Mouse (Mus musculus): ENCODE data around the gene Adamts17. TPM values are rescaled to one million over a fixed set of nuclear protein-coding genes. Genes with fewer than 3 reads are reported as not detected.

The Adamts17 gene
- polyA plus RNA-seq, 1 experiment from 2014 or later: 5.2 TPM

DNA sequence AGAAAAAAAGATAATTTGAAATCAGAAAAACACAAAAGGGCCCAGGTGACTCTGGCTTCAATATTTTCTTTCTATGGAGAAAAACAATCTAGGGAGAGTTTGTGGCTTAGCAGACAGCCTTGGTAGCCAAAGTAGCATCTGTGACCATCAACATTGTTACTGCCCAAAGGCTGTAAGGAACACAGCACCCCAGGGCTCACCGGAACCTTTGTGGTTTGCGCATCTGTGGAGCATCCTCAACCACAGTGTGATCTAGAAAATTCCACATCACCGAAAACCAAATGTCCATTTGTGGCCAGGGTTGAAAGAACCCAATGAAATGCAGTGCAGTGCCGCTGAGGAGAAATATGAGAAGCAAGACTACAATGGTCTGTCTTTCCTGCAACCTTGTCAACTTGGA is 27.2 kb upstream of the Adamts17 start:
- Histone ChIP-seq H3K9ac (no peak overlapping the region), H3K9me3 (no peaks in the 10 kb centered on the region), H3K27me3 (replicated peaks) (no peaks in the 10 kb centered on the region), H3K4me1 (no peaks in the 10 kb centered on the region), H3K27ac (replicated peaks) (no peak overlapping the region), H3K36me3 (no peaks in the 10 kb centered on the region), H3K4me2 (no peak overlapping the region), H3K4me3 (no peak overlapping the region)
- WGBS: 87% methylated on average over 4 of the region's 4 CpGs
- ATAC-seq (ENCODE audit: extremely low read depth, insufficient number of reproducible peaks, low FRiP score, low TSS enrichment): no peak

DNA sequence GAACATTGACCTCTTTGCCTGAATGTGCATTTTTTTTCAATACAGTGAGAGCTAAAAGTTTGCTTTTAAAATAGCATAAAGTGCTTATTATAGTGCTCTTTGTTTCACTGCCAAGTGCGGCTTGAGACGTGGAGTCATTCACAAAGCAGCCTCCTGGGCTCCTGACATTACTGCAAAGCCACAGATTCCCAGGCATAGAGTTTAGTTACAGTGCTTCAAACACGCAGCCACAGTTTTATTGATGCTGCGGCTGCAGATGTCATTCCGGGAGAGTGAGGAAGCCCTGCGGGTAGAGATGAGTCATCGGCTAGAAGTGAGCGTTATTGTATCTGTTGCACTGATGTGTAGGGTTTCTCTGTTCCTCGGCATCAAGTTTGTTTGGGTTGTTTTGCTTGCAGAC is 26.8 kb upstream of the Adamts17 start:
- Histone ChIP-seq H3K27me3 (replicated peaks) (no peaks in the 10 kb centered on the region), H3K27ac (replicated peaks) (no peak overlapping the region), H3K36me3 (no peaks in the 10 kb centered on the region), H3K4me3 (no peak overlapping the region), H3K4me1 (no peaks in the 10 kb centered on the region), H3K9ac (no peak overlapping the region), H3K9me3 (no peaks in the 10 kb centered on the region), H3K4me2 (no peak overlapping the region)
- WGBS: 61% methylated on average over 9 of the region's 9 CpGs
- no peak for ATAC-seq (ENCODE audit: extremely low read depth, insufficient number of reproducible peaks, low FRiP score, low TSS enrichment)

DNA sequence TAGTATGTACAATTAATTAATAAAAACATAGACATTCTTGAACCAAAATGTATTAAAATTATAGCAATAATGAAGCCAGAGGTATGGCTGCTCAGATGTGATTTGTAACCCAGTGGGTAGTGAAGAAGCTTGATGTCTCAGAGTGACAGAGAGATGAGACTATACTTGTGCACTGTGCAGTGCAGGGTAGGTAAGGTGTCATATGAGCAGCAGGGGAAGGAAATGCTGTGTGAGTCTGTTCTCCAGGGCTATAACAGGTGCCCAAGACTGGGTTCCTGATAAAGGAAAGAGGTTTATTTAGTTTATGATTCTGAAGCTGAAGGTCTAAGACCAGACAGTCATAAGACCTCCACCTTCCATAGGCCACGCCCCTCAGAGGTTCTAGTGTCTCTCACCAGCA is 26.4 kb upstream of the Adamts17 start:
- H3K9me3 ChIP-seq: no peaks in the 10 kb centered on the region
- no peak overlapping the region for H3K4me3 ChIP-seq
- H3K36me3 ChIP-seq: no peaks in the 10 kb centered on the region
- no peaks in the 10 kb centered on the region for H3K4me1 ChIP-seq
- no peak overlapping the region for H3K4me2 ChIP-seq
- H3K9ac ChIP-seq: no peak overlapping the region
- no peak overlapping the region for H3K27ac ChIP-seq (replicated peaks)
- ATAC-seq (ENCODE audit: extremely low read depth, insufficient number of reproducible peaks, low FRiP score, low TSS enrichment): no peak
- H3K27me3 ChIP-seq (replicated peaks): no peaks in the 10 kb centered on the region
- 88% methylated on average over 1 of the region's 1 CpGs for WGBS

DNA sequence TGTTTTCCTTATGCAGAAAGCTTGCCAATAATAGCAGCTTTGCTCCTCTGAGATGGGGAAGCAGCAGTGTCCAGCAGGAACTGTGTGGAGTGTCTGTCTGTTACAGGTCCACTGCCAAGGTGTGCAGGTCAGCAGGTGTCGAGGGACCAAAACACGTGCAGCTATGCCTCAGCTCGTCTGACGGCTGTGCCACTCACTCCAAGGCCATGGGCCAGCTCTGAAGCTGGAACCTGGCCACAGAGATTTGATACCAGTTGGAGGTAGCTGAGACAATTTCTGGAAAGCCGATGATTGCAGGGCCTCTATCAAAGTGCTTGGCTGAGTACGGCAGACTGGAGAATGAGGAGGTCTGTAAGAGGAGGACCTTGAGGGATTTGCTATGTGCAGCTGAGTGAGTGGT is 24.0 kb upstream of the Adamts17 start:
- ATAC-seq (ENCODE audit: extremely low read depth, insufficient number of reproducible peaks, low FRiP score, low TSS enrichment): no peak
- H3K9me3 ChIP-seq: no peaks in the 10 kb centered on the region
- H3K9ac ChIP-seq: no peak overlapping the region
- no peaks in the 10 kb centered on the region for H3K4me1 ChIP-seq
- H3K4me3 ChIP-seq: no peak overlapping the region
- H3K27ac ChIP-seq (replicated peaks): no peak overlapping the region
- H3K27me3 ChIP-seq (replicated peaks): no peaks in the 10 kb centered on the region
- H3K36me3 ChIP-seq: no peaks in the 10 kb centered on the region
- H3K4me2 ChIP-seq: no peak overlapping the region
- WGBS: 72% methylated on average over 6 of the region's 6 CpGs

- H3K9ac ChIP-seq: no peak overlapping the region
- H3K4me2 ChIP-seq: no peak overlapping the region
- ATAC-seq (ENCODE audit: extremely low read depth, insufficient number of reproducible peaks, low FRiP score, low TSS enrichment): no peak
- no peaks in the 10 kb centered on the region for H3K9me3 ChIP-seq
- 29% methylated on average over 6 of the region's 6 CpGs for WGBS
- no peak overlapping the region for H3K4me3 ChIP-seq
- no peaks in the 10 kb centered on the region for H3K27me3 ChIP-seq (replicated peaks)
- H3K36me3 ChIP-seq: no peaks in the 10 kb centered on the region
- no peaks in the 10 kb centered on the region for H3K4me1 ChIP-seq
- no peak overlapping the region for H3K27ac ChIP-seq (replicated peaks)
These were observed 19.5 kb upstream of the Adamts17 start for GRCm38 (mm10) chr7:66820034-66820433.

DNA sequence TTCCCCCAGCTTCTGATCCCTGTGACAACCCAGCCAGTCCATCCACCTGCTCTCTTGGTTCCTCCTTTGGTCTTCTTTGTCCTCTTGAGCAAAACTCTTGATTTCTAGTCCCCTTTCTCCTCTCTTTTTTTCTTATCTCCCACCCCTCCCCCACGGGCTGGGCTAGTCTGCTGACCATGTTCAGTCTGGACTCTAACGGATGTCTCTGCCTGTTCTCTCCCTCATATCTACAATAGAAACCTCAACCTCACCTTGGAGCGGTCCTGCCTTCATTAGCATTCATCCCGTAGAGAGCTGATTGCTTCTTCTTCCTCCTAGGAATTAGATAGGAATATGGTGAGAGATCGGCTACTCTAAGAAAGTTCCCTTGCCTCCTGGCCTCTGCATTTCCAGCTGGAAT is 8.7 kb upstream of the Adamts17 start:
- no peak for ATAC-seq (ENCODE audit: extremely low read depth, insufficient number of reproducible peaks, low FRiP score, low TSS enrichment)
- H3K9me3 ChIP-seq: no peaks in the 10 kb centered on the region
- peak overlapping the region; percentile 84 for H3K27ac ChIP-seq (replicated peaks)
- peak overlapping the region; percentile 44; the same call in 1 of the 2 replicates for H3K9ac ChIP-seq
- peaks cover 62% of the 10 kb centered on the region for H3K4me1 ChIP-seq
- peak overlapping the region; percentile 57 for H3K4me2 ChIP-seq
- H3K4me3 ChIP-seq: peak overlapping the region; percentile 4; the same call in 1 of the 2 replicates
- 0 out of 2 replicates have a peak, but pooled peaks cover 1% of the 10 kb centered on the region for H3K27me3 ChIP-seq (replicated peaks)
- WGBS: 25% methylated on average over 5 of the region's 5 CpGs
- H3K36me3 ChIP-seq: no peaks in the 10 kb centered on the region

- 0 out of 2 replicates have a peak overlapping the region, but pooled peaks have one; percentile 44 for H3K9ac ChIP-seq
- H3K4me1 ChIP-seq: peaks cover 62% of the 10 kb centered on the region
- peak overlapping the region; percentile 57 for H3K4me2 ChIP-seq
- WGBS: 16% methylated on average over 5 of the region's 5 CpGs
- peak overlapping the region; percentile 84 for H3K27ac ChIP-seq (replicated peaks)
- 0 out of 2 replicates have a peak, but pooled peaks cover 3% of the 10 kb centered on the region for H3K27me3 ChIP-seq (replicated peaks)
- H3K4me3 ChIP-seq: peak overlapping the region; percentile 4; the same call in 1 of the 2 replicates
- no peak for ATAC-seq (ENCODE audit: extremely low read depth, insufficient number of reproducible peaks, low FRiP score, low TSS enrichment)
- no peaks in the 10 kb centered on the region for H3K9me3 ChIP-seq
- H3K36me3 ChIP-seq: no peaks in the 10 kb centered on the region
These were observed 8.2 kb upstream of the Adamts17 start for GRCm38 (mm10) chr7:66831295-66831694.

- H3K27me3 ChIP-seq (replicated peaks): peaks cover 19% of the 10 kb centered on the region
- peak overlapping the region; percentile 26; the same call in 1 of the 2 replicates for H3K27ac ChIP-seq (replicated peaks)
- H3K4me1 ChIP-seq: peaks cover 26% of the 10 kb centered on the region
- H3K36me3 ChIP-seq: no peaks in the 10 kb centered on the region
- no peak for ATAC-seq (ENCODE audit: extremely low read depth, insufficient number of reproducible peaks, low FRiP score, low TSS enrichment)
- H3K9ac ChIP-seq: peak overlapping the region; percentile 86
- 1% methylated on average over 72 of the region's 76 CpGs for WGBS
- no peaks in the 10 kb centered on the region for H3K9me3 ChIP-seq
- peak overlapping the region; percentile 100 for H3K4me2 ChIP-seq
- peak overlapping the region; percentile 64 for H3K4me3 ChIP-seq
These were observed 629 bp downstream of the Adamts17 start for GRCm38 (mm10) chr7:66840008-66840719.

DNA sequence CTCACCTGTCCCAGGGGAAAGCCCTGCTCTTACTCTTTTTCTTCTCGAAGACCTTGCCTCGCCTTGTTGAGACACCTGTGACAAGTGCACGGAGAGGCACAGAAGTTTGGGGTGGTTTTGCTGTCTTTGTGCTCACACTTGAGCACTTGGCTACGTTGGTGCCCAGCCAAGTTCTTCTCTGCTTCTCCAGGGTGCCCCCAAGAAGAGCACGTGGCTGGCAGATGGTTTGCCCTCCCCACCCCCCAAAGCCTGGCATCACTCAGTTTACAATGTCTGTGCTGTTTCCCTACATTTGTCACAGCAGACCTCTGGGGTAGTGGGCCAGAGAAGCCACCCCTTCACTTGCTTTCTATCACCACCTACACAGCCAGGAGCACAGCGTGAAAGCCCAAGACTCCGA is 1.6 kb downstream of the Adamts17 start:
- peak overlapping the region; percentile 100 for H3K4me2 ChIP-seq
- H3K9me3 ChIP-seq: no peaks in the 10 kb centered on the region
- 77% methylated on average over 7 of the region's 7 CpGs for WGBS
- H3K4me3 ChIP-seq: peak overlapping the region; percentile 64
- H3K27ac ChIP-seq (replicated peaks): no peak overlapping the region
- peaks cover 19% of the 10 kb centered on the region for H3K27me3 ChIP-seq (replicated peaks)
- ATAC-seq (ENCODE audit: extremely low read depth, insufficient number of reproducible peaks, low FRiP score, low TSS enrichment): no peak
- H3K4me1 ChIP-seq: peaks cover 24% of the 10 kb centered on the region
- H3K36me3 ChIP-seq: no peaks in the 10 kb centered on the region
- H3K9ac ChIP-seq: 0 out of 2 replicates have a peak overlapping the region, but pooled peaks have one; percentile 86

DNA sequence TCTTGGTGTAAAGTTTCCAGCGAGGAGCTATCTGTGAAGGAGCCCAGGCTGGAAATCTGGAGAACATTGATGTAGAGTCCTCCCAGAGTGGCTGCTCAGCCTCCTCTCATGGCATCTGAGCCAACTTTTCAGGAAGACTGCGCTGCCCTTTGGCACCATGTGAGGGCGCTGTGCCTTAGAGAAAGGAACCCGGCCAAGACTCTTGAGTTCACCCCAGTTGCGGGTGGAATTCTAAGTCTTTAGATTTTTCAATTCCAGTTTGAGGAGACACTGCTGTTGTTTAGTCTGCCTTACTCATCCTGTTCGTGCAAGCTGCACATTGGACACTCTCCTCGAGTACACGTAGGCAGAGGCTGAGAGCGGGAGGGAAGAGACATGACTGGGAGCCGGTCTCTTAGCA is 2.5 kb downstream of the Adamts17 start:
- no peaks in the 10 kb centered on the region for H3K9me3 ChIP-seq
- no peak for ATAC-seq (ENCODE audit: extremely low read depth, insufficient number of reproducible peaks, low FRiP score, low TSS enrichment)
- no peaks in the 10 kb centered on the region for H3K36me3 ChIP-seq
- H3K4me3 ChIP-seq: no peak overlapping the region
- 40% methylated on average over 10 of the region's 10 CpGs for WGBS
- 0 out of 2 replicates have a peak overlapping the region, but pooled peaks have one; percentile 12 for H3K27ac ChIP-seq (replicated peaks)
- peaks cover 18% of the 10 kb centered on the region for H3K27me3 ChIP-seq (replicated peaks)
- peak overlapping the region; percentile 100; the same call in 1 of the 2 replicates for H3K4me2 ChIP-seq
- H3K4me1 ChIP-seq: peaks cover 29% of the 10 kb centered on the region
- H3K9ac ChIP-seq: no peak overlapping the region

GRCm38 (mm10) chr7:66843846-66844245 is 4.3 kb downstream of the Adamts17 start:
- H3K9ac ChIP-seq: no peak overlapping the region
- ATAC-seq (ENCODE audit: extremely low read depth, insufficient number of reproducible peaks, low FRiP score, low TSS enrichment): no peak
- no peak overlapping the region for H3K4me3 ChIP-seq
- peaks cover 29% of the 10 kb centered on the region for H3K4me1 ChIP-seq
- no peaks in the 10 kb centered on the region for H3K9me3 ChIP-seq
- WGBS: 55% methylated on average over 2 of the region's 2 CpGs
- no peak overlapping the region for H3K4me2 ChIP-seq
- no peaks in the 10 kb centered on the region for H3K36me3 ChIP-seq
- no peak overlapping the region for H3K27ac ChIP-seq (replicated peaks)
- peaks cover 14% of the 10 kb centered on the region for H3K27me3 ChIP-seq (replicated peaks)

GRCm38 (mm10) chr7:66846582-66846981 is 7.0 kb downstream of the Adamts17 start:
- peaks cover 10% of the 10 kb centered on the region; the same call in 1 of the 2 replicates for H3K36me3 ChIP-seq
- peaks cover 7% of the 10 kb centered on the region for H3K27me3 ChIP-seq (replicated peaks)
- ATAC-seq (ENCODE audit: extremely low read depth, insufficient number of reproducible peaks, low FRiP score, low TSS enrichment): no peak
- no peaks in the 10 kb centered on the region for H3K9me3 ChIP-seq
- no peak overlapping the region for H3K4me2 ChIP-seq
- H3K27ac ChIP-seq (replicated peaks): no peak overlapping the region
- H3K4me1 ChIP-seq: peaks cover 17% of the 10 kb centered on the region
- WGBS: 73% methylated on average over 6 of the region's 6 CpGs
- H3K4me3 ChIP-seq: no peak overlapping the region
- H3K9ac ChIP-seq: no peak overlapping the region
